Mouse (Mus musculus): ENCODE results near the gene Gpm6a.

Gpm6a gene

DNA sequence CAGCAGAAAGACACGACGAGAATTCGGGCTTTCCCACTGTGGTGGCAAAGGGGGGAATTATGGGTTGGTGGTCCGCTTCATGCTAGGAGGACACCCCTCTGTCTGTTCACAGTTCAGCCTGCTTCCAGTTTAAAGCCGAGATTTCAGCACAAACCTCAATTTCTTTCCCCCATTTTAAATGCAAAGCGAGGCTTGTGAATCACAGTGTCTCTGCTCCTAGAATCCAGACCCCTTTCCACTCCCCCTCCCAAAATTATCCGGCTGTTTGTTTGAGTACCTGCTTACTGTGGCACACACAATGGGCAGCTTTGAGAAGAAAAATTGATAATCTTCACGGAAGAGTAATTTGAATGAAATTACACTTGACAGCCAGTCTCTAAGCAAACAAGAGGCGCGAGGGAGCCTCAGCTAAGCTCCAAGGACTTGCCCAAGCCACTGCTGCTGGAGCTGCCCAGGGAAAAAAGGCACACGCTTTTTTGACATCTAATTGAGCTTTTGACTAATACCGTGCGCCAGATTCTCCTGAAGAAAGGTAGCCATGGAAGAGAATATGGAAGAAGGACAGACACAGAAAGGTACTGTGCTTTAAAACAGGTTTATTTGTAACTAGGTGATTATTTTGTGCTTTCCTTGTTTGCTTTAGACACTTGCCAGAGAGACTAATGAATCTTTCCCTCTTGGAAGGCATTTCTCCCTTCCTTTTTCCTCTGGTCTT, at the start of gene Gpm6a:
TSS of gene Gpm6a (plus strand) at position 103 of the 715 bp plus-strand sequence.
- DNase-seq, result no peak

DNA sequence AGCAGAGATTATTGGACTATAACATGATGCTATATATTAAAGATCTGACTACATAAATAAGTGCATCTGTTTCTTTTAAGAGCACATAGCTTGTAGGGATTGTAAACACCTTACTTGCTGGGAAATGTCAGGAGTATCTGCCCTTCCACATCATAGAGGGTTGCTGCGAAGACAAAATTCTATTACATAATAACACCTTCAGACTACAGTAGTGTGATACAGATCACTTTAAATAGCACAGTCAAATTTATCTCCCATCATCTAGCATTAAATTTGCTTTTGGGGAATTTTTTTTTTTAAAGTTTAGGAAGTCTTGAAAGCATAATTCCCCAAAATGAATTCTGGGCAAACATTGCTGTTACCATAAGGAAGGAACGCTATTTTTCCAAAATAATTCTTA, 41.8 kb upstream of the Gpm6a start:
- no peak for DNase-seq

DNA sequence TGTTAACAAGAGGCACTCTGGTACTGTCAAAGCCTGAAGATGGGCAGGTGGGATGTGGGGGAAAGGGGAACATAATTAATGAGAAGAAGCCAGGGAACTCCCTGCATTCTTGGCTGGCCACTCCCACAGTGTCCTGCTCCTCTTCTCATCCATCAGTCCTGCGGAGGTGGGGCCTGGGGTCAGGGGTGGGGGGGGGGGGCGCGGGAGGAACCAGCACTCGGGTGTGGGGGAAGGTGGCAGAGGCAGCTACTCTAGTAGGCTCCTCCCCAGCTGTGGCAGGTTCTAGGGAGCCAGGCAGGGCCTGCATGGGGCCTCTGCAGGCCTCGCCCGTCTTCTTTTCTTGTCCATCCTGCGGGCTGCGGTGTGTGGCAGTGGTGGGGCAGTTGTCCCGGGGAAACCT, 36.9 kb upstream of the Gpm6a start:
- no peak for DNase-seq

DNA sequence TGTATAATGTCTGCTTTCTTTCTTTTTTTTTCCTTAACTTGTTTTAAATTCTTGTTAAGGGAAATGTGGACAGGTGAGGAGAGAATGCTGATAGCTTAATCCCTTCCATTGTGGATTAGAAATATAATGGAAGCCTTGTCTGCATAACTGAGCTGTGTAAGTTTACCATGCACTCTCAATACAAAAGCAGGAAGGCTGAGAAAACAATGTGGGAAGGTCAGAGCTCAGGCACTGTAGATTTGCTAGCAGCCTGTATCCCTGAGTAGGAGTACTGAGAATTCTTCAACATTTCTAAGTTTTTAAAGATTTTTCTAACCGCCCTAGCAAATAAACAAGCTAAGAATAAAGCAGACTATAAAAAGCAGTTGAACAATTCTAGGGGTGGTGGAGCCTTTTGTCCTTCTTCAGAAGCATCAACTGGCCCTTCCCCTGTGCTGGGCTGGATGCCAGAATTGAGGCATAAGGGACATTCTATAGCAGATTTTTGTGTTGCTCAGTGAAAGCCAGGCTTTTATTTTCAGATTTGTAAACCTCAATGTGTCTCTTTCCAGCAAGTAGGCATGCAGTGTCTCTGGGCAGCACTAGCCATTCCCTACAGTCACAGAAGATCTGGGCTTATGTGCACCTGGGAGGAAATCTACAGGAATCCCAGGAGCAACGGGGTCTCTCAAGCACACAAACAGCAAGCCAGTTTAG, 32.3 kb upstream of the Gpm6a start:
- DNase-seq, result no peak

DNA sequence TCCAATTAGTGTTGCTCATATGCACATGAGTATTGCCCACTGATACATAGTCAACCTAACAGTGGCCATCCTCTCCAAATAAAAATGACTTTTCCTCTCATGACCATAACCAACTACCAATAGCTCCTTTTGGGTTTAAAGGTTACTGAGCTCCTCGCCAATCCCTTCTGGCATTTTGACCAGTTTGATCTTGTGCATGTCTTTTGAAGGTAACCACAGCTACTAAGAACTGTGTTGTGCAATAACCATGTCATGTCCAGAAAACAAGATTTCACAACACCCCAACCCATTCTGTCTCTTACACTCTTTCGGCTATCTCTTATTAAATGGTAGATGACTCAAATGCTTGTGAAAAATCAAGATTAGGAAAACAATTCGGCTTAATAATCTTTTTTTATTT, 29.7 kb upstream of the Gpm6a start:
- no peak for DNase-seq

DNA sequence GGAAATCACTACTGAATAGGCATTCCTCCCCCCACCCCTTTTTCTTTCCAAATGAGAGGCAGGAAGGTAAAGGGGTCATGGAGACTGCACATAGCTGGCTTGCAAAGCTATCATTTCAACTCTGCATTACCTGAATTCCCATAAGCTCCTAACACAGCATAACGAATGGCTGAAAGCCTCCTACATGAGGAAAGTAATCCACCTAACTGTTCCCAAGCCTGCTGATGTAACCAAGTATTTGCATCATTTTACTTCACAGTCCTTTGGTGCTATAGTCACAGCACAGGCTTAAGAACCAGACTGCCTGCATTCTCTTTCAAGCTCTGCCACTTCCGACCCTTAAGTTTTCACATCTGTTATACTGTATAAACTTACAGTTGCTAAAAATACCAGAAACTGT, 22.3 kb upstream of the Gpm6a start:
- no peak for DNase-seq

DNA sequence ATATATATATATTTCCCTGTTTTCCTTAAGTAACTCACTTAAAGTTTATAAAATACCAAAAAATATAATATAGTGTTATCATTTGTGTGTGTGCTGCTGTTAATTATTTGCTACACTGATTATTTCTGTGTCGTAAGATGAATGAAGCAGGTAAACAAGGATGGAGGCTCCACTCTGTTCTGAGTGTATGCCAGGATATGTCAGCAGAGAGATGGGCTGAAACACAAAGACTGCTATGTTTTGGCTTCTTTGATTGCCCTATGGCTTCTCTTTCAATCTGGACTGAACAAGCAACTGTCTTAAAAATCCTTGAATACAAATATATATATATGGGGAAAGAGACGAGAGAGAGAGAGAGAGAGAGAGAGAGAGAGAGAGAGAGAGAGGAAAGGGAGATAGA, 1.3 kb upstream of the Gpm6a start:
- no peak for DNase-seq

DNA sequence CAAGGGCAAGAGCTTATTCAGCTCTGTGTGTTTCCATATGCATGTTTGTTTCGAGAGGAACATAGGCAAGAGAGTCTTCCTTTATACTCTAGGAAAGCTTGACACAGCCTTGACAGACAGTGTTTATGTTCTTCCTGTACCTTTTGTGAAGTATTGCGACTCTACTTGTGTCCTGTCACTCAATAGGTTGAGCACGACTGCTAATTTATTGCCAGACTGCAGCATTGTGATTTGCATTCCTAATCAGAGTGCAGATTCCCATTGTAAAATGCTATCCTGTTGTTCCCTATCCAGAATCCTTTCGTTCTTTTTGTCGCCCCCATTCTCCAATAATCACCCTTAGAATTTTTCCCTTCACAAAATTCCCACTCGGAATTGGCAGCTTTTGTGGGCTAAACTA, 613 bp upstream of the Gpm6a start:
- no peak for DNase-seq

DNA sequence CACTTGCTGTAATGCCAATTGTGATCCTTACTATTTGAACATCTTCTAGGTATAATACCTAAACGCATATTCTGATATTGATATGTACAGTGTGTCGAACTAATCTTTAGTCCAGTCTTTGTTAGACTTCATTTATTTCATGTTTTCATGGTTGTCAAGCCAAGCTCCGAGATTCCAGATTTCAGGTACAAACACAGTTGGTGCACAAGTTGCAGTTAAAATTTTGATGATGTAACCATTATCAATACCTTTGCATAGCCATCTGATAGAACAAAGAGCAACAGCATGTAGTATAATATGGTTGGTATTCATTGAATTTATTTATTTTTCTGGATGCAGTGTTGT, 785 bp downstream of the Gpm6a start:
- DNase-seq, result no peak

DNA sequence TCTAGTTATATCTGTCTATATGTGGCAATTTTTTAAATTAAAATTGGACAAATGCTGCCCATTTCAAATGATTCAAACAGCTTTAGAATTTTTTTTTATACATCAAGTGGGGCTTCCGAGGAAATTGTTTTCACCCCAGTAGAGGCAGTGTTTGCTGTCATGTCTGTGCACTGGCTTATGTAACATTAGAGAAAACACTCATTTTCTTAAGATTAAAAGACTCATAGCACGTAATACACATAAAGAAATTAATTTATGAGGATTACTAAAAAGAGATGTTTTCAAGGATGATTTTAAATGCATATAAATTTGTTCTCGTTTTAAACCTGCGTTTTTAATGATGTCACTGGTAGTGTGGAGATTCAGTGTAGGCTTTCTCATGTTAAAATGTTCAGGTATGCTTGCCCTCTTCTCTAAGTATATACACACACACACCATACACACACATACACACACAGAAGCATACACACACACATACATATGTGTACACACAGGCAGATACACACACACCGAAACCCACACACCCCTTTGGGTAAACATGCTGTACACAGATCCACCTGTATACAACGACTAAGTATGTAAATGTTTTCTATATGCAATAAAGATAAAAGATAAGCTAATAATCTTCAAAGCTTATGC, 1.4 kb downstream of the Gpm6a start:
- no peak for DNase-seq

DNA sequence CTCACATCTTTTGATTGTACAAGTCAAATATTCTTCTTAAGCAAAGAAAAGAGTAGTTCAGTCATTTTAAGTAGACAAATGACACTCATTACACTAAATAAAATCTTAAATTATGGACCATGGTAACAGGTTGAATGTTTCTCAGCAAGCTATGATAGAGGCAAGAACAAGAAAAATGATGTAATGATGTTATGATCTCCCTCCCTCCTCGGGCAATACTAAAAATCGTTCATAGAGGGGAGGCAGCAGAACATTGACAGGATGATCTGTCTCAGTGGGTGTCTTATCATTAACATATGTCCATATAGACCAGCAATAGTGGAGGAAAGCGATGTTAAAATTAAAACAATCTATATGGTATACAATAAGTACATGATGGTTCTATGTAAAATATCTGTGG, 2.1 kb downstream of the Gpm6a start:
- DNase-seq, result no peak

DNA sequence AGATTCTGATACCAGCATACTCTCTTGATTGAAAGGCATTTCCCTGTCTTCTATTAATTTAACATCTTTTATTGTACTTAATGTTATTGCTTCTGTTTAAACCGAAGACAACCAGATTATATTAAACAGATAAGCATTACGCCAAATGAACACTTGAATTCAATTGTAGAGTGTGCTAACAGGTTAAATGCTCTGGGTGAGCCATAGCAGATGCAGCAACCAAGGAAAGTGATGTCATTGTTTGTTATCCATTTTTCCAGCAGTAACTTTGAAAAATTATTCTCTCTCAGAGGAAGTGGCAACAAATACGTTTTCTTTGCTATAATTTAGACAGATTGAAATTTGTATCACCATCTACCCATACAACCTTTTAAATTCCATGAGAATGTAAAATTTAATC, 2.9 kb downstream of the Gpm6a start:
- no peak for DNase-seq

DNA sequence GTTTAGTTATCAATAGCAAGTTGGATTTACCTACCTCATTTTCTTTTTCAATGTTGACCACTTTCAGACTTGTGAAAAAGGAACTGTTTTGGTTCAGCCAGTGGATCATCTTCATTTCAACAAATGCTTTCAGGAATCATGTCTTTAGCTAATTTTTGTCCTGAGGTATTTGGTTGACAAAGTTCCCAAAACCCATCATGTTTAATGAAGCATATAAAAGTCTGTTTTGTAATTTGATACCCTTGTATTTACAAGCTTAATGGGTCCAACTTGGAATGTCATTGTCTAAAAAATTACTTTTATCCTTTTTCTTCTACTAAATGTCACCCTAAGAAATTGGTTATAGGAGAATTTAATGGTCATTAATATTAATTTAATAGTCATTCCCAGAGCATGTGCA, 6.9 kb downstream of the Gpm6a start:
- no peak for DNase-seq

DNA sequence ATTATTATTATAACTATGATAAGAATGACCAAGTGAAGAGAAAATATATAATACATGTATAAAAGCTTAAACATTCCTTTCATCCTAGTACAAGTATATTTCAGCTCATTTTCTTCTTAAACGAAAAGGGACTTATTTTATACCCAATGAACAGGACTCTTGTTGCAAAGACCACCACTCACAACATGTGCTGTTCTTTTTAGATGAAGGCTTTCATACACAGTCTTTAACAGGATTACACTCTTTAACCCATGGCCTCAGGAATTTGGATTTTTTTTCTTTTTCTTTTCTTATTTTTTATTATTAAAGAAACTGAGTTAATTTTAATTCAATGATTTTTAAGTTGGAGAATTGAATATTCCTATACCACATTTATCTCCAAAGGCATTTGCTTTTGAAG, 20.4 kb downstream of the Gpm6a start:
- no peak for DNase-seq

DNA sequence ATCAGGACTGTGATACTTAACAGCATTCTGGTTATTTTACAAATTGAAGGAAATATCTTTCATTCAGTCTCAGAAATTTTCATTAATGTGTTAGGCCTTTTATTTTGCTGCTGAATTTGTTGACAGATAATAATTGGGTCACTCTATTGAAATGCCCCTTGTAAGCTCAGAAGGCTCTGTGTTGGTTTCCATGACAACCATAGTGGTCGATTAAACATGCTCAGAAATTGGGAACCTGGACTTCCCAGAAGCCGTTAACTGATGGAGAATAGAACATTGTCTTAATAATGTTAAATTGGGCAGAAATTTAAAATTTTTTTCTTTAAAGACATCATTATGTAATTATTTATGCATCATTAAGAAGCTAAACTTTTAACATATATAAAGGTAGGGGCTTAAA, 20.9 kb downstream of the Gpm6a start:
- no peak for DNase-seq

DNA sequence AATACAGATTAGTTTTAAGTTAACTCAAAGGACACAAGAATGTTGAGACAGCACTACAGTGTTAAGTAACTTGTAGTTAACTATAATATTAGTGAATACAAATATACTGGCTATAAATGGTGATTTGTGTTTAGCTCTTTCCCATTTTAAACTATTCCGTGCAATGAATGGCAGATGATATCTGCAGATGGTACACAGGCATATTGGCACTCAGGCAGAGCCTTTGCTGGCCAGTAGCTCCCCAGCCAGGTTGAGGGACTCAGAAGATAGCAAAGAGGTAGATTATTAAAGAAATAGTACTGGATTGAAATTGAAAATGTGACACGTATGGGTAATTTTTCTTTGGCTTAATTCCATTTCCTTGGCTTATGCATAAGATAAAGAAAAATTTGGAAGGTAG, 21.3 kb downstream of the Gpm6a start:
- DNase-seq, result no peak

DNA sequence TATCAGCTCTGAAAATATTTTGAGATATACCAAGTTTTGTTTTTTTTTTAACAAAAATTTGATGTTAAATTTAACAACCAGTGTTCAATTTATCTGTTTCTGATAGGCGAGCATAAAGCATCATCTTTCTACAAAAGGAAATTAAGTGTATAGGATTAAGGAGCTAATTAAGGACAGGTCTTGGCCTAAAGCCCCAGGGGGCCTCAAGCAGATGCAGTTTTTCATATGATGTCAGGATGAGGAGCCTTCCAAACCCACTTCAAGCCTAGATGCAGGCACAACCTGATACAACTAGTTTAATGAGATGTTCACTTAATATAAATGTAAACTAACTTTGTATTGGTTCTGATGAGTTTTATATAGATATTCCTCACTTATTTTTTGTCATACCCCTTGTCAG, 22.0 kb downstream of the Gpm6a start:
- DNase-seq, result no peak

DNA sequence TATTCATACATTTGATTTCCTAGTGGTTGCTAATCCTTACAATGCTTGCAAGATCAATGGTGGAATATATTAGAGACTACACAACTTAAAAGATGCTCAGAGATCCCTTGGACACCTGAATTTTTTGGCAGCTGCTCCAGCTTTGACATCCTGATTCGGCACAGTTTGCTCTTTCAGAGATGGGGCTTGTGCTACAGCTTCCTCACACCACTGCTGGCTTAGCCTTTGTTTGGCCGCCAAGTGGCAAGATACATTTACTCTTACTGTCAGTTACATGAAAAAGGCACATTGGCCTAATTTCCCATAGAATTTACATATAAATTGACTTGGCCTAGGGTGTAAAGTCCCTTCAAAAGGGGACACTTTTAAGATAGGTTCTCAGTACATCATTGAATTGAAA, 32.1 kb downstream of the Gpm6a start:
- no peak for DNase-seq

DNA sequence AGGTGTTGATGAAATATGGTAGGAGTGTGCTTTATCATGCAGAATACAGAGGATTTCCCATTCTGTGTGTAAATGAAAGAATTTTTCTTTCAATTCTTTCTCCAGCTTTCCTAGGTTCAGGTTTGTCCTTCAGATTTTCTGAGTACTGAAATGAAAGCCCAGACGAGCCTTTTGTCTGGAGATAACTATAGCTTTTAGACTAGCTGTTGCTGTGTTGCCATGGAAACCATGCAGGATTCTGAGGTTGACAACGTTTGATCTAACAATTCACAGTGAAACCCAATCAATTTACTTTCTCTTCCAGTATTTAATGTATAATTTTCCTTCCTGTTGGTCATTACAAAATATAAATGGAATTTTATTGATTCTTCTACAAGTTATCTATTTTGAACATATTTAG, 34.5 kb downstream of the Gpm6a start:
- no peak for DNase-seq

DNA sequence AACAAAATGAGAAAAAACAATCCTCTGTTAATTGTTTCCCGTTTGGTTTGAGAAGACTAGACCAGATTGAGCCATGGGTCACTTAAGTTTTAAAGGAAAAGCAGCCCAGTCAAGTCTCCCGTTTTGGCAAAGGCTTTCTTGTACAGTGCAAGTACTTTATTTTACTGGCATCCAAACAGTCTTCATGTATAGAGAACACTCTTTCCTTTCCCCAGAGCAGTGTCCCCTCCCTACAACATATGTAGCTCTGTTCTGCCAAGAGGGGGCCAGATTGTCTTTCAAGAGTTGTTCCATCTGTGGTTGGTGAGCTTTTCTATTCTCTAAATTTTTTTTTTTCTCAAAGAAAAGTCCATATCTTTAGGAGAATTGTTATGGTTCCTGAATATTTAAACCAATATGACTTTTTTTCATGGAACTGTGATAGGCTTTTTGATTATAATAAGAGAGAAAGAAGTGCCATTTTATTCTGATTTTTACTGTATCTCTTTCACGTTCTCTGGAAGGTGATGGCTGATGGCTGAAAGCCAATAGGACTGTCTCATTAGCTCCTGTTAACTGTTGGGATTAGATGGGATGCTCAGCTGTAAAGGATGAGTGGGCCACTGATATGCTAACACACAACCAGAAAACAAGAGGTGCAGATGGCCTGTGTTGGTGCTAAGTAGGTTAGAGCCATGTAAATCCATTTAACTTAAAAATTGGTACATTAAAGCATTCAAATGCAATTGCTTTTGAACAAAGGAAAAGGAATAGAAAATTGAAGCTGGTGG, 37.4 kb downstream of the Gpm6a start:
- no peak for DNase-seq

DNA sequence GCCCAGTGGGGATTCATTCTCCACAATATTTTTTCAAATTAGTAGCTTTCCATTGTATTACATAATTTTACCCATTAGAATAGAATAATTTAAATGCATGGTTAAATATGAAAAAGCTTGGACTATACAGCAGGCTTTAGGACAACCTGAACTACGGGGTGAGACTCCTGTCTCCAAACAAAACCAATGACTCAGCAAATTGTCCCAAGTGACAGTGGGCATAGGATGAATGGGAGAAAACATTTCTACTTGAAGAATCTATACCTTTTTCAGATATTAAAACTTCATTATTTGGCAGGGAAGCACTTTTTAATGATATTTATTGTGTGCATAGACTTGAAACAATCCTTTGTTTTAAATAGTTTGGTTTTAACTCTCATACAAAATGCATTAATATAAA, 41.0 kb downstream of the Gpm6a start:
- no peak for DNase-seq

DNA sequence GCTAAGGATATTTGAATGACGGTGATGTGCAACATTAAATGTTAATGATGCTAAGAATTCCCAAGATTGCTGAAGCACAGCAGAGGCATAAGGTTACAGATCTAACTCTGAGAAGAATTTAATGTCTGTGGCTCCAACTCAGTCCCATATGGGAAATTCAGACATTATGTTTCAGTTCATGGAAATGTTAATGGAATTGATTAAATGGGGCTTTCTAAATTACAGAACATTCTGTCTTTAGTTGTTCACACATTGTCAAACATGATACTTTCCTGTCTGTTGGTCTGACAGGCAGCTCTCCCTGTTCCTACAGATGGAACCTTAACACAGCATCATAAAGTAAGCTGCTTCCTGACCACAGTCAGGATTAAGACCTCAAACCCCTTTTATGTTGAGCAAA, 47.8 kb downstream of the Gpm6a start:
- DNase-seq, result no peak

DNA sequence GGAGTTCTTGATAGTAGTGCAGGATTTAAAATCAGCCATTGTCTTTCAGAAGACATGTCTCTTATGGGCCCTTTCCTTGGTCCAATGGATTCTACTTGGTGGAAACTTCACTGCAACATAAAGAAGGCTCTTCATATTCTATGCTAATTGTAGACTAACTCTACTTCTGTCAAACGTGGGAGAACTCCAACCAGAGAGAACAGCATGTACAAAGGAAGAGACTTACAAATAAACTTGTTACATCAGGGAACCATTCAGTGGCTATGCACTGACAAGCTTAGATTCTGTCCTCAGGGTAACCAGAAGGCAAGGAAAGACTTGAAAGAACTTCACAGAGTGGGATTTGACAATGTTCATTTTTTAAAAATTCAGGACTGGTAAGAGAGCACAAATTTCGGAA, 48.3 kb downstream of the Gpm6a start:
- DNase-seq, result no peak

DNA sequence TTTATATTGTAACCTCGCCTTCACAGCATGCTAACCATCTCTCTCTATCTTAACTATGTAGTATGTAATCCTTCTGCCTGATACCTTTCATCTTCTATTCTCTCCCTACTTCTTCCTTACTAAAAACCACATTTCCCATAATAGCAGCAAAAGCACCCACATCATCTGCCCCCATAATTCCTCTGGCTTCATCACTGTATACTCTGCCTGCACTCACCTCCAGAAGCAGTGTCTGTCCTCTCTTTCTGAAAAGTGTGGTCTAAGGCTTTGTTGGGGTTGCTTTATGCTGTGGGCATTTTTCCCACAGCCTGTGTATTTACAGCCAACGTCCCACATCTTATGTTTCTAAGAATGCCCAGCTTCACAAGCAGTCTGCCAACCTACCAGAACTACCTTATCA, 57.6 kb downstream of the Gpm6a start:
- DNase-seq, result no peak

All from lung, postnatal 4 days (tissue).